Mouse (Mus musculus): Measurements from ENCODE around the gene Moxd1. TPM values are rescaled to one million over a fixed set of nuclear protein-coding genes. Genes with fewer than 3 reads are reported as not detected.

Gene Moxd1
- polyA plus RNA-seq, 1 experiment from 2014 or later: 18.2 TPM

DNA sequence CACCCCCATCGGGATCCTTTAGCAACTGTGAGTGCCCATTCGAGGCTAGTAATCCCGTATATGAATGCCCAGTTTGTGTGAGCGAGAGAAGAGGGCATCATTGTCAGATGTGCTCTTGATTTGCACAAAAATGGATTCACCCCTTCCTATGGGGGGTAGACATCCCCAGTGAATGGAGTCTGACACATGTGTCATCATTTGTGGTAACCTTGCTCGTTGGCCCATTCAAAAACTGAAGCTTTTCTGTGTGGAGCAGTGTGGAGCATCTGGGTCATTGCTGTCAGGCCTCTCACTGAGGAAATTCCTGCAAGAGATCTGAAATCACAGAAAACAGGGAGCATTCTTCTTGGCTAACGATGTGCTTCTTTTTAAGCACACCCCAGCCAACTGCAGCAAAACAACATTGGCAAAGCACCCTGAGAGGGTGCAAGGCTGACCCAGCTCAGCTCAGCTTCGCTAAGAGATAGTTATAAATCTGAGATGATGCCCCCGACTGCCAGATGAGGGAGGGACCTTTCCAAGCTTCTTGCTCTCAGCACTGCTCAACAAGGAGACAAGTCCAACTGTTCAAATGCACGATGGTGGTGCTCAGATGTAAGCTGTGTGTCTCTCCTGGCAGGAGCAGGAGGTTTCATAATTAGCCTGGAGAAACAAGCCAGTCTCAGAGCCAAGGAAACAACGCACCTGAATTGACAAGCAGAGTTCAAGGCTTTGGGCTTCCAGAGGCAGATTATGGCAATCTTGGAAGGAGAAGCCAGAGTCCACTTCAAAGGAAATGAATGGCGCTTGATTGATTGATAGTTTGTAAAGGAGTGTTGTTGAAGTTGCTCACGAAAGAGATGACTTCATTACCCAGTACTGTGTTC lies 5.2 kb downstream of the Moxd1 start:
- no peak overlapping the region for H3K4me2 ChIP-seq
- peaks cover 7% of the 10 kb centered on the region for H3K4me1 ChIP-seq
- no peaks in the 10 kb centered on the region for H3K9me3 ChIP-seq
- H3K36me3 ChIP-seq: no peaks in the 10 kb centered on the region
- H3K9ac ChIP-seq: no peak overlapping the region
- no peak for ATAC-seq (ENCODE audit: insufficient number of reproducible peaks, low FRiP score, low TSS enrichment, low read depth)
- no peak overlapping the region for H3K27ac ChIP-seq
- no peak overlapping the region for H3K4me3 ChIP-seq
- H3K27me3 ChIP-seq: peaks cover 7% of the 10 kb centered on the region; the same call in 1 of the 2 replicates
- 61% methylated on average over 12 of the region's 12 CpGs for WGBS

DNA sequence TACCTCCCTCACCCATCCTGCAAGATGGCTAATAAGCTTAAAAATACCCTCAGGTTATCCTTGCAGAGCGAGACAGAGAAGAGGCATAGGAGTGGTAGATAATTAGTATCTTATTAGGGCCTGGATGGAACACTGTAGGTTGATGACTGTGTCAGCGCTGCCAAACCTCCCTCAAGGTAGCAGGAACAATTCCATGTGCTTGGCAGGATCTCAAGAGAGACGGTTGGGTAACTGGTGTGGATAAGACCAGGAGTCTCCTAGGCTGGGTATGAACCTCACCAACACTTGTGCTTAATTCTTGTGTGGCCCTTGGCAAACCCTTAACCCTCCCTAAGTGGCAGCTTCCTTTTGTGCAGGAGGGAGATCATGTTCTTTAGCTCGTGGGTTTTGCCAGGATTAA lies 9.0 kb downstream of the Moxd1 start:
- Histone ChIP-seq H3K4me1 (peaks cover 13% of the 10 kb centered on the region), H3K4me3 (no peak overlapping the region), H3K27ac (no peak overlapping the region), H3K9me3 (no peaks in the 10 kb centered on the region), H3K27me3 (no peaks in the 10 kb centered on the region), H3K4me2 (no peak overlapping the region), H3K36me3 (no peaks in the 10 kb centered on the region), H3K9ac (no peak overlapping the region)
- WGBS: 48% methylated on average over 4 of the region's 4 CpGs
- no peak for ATAC-seq (ENCODE audit: insufficient number of reproducible peaks, low FRiP score, low TSS enrichment, low read depth)

DNA sequence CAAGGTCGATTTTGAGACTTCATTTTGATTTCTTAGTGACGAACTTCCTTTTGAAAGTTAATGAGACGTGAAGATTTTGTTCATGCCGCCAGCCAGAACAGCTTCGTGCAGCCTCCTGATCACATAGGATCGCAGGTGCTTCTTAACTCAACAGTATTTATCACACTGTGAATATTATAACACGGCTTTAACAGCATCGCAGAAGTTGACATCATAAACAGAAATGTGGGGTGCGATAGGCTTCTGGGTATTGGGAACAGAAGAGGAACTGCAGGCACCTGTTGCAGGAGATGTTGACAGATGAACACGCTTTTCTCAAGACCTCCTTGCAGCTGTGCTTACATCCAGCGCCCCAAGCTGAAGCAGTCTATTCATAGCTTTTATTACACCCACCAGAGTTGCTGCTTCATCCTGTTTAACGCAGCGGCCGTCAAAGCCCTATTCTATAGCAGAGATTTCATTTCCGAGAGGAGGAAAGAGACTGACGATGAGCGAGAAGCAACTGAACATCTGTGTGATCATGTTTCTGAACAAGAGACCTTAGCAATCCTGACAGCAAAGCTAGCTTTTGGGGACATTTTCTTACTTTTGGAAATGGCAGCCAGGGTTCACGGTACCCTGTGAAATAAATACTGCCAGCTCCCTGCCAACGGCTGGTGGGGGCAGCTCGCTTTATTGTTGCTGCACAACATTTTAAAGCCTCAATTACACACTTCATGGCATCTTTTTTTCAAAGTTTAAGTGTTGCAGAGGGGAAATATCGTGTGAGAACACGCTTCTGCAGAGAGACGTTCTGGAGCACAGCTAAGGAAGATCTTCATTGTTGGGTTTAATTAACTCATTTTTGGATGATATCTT lies 12.3 kb downstream of the Moxd1 start:
- Histone ChIP-seq H3K4me2 (peak overlapping the region; percentile 19; the same call in 1 of the 2 replicates), H3K27me3 (no peaks in the 10 kb centered on the region), H3K9ac (no peak overlapping the region), H3K9me3 (no peaks in the 10 kb centered on the region), H3K36me3 (no peaks in the 10 kb centered on the region), H3K4me1 (peaks cover 13% of the 10 kb centered on the region), H3K27ac (no peak overlapping the region), H3K4me3 (peak overlapping the region; percentile 6; the same call in 1 of the 2 replicates)
- WGBS: 30% methylated on average over 23 of the region's 23 CpGs
- ATAC-seq (ENCODE audit: insufficient number of reproducible peaks, low FRiP score, low TSS enrichment, low read depth): no peak

DNA sequence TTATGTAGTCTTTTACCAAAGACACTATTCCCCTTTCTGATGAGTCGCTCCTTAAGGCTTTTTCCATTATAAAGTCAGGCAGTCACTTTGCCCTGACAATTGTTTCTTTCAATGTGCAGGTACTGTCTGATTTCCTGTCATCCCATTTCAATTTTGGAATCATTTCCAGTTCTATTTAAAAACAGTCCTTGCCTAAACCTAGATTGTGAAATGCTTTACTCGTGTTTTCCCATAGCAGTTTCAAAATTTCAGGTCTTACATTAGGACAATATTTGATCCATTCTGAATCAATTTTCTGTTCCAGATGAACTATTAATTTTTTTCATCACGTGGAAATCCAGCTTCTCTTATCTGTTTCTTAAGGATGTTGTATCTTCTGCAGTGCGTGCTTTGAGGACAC lies 23.5 kb downstream of the Moxd1 start:
- Histone ChIP-seq H3K9me3 (no peaks in the 10 kb centered on the region), H3K27me3 (no peaks in the 10 kb centered on the region), H3K4me3 (no peak overlapping the region), H3K4me2 (no peak overlapping the region), H3K9ac (no peak overlapping the region), H3K4me1 (no peaks in the 10 kb centered on the region), H3K36me3 (no peaks in the 10 kb centered on the region), H3K27ac (no peak overlapping the region)
- WGBS: 79% methylated on average over 4 of the region's 4 CpGs
- no peak for ATAC-seq (ENCODE audit: insufficient number of reproducible peaks, low FRiP score, low TSS enrichment, low read depth)

DNA sequence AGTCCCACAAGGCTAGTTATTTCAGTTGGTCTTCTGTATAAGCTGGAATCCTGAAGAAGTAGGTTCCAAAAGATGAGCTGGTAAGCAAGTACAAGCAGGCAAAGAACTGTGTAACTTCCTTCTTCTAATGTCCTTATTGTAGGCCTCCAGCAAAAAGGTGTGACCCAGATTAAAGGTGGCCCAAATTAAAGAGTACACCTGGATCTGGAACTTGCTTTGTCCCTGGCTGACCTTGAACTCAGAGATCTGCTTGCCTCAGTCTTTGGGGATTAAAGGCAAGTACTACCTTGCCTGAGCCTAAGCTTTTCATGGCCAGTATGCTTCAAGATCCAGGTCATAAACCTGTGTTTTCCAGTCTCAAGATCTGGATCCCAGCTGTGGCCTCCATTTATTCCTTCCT lies 24.8 kb downstream of the Moxd1 start:
- H3K36me3 ChIP-seq: no peaks in the 10 kb centered on the region
- no peaks in the 10 kb centered on the region for H3K27me3 ChIP-seq
- H3K4me1 ChIP-seq: no peaks in the 10 kb centered on the region
- ATAC-seq (ENCODE audit: insufficient number of reproducible peaks, low FRiP score, low TSS enrichment, low read depth): no peak
- no peak overlapping the region for H3K4me2 ChIP-seq
- no peak overlapping the region for H3K4me3 ChIP-seq
- no peak overlapping the region for H3K9ac ChIP-seq
- H3K9me3 ChIP-seq: no peaks in the 10 kb centered on the region
- no peak overlapping the region for H3K27ac ChIP-seq

DNA sequence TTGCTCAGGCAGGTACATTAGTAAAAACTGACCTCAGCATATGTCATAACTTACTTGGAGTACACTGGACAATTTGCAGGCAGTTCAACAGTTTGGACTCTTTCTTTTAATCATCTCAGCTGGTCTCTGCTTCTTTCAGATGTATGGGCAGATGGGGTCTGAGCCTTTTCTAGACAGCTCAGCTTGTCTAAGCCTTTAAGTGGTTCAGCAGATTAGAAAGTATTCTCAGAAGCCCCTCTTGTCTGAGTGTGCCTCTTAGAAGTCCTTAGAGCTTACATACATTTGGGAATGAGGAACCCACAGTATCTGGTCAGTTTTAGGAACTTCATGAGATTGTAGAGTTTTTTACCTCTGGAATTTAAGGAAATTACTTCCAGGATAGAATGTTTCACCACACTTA lies 28.3 kb downstream of the Moxd1 start:
- ATAC-seq (ENCODE audit: insufficient number of reproducible peaks, low FRiP score, low TSS enrichment, low read depth): no peak
- Histone ChIP-seq H3K4me1 (no peaks in the 10 kb centered on the region), H3K4me3 (no peak overlapping the region), H3K9me3 (no peaks in the 10 kb centered on the region), H3K36me3 (no peaks in the 10 kb centered on the region), H3K9ac (no peak overlapping the region), H3K27ac (no peak overlapping the region), H3K27me3 (no peaks in the 10 kb centered on the region), H3K4me2 (no peak overlapping the region)

DNA sequence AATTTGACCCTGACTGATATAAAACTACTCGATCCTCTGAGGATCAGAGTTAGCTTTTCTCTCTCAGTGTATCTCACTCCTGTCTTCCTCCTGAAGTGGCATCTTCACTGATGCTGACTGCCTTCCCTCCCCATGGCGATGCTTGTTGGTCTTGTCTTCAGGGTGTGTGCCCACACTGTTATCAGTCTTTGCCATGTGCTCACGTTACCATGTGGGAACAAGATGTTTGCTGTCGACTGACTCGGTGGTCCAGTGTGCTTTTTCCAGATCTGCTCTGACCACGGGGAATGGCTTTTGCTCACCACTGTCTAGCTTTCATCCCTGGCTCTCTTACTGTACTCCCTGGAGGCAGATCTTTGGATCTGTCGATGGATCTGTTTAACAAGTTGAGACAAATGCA lies 34.8 kb downstream of the Moxd1 start:
- no peak overlapping the region for H3K27ac ChIP-seq
- no peaks in the 10 kb centered on the region for H3K27me3 ChIP-seq
- H3K9me3 ChIP-seq: no peaks in the 10 kb centered on the region
- no peak overlapping the region for H3K4me3 ChIP-seq
- H3K9ac ChIP-seq: no peak overlapping the region
- ATAC-seq (ENCODE audit: insufficient number of reproducible peaks, low FRiP score, low TSS enrichment, low read depth): no peak
- peaks cover 6% of the 10 kb centered on the region; the same call in 1 of the 2 replicates for H3K4me1 ChIP-seq
- H3K36me3 ChIP-seq: no peaks in the 10 kb centered on the region
- 50% methylated on average over 7 of the region's 7 CpGs for WGBS
- H3K4me2 ChIP-seq: no peak overlapping the region

DNA sequence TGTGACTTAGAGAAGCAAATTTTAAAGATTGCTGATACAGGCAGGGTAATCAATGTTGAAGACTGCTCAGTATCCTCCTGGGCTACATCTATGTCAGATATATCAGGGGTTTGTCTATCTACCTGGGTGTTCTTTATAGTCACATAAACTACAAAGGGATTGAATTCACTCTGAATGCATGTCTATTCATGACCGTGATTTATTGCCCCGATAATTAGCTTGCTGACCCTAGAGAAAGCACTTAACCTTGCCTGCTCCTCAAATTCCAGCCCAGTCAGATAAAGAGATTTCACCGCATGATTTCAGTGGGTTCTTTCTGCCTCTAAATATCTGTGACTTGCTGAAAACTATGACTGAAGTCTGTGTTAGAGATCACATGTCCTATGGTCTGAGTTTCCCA lies 35.6 kb downstream of the Moxd1 start:
- no peak for ATAC-seq (ENCODE audit: insufficient number of reproducible peaks, low FRiP score, low TSS enrichment, low read depth)
- no peaks in the 10 kb centered on the region for H3K27me3 ChIP-seq
- 41% methylated on average over 3 of the region's 3 CpGs for WGBS
- no peaks in the 10 kb centered on the region for H3K9me3 ChIP-seq
- H3K36me3 ChIP-seq: no peaks in the 10 kb centered on the region
- no peak overlapping the region for H3K27ac ChIP-seq
- H3K4me2 ChIP-seq: no peak overlapping the region
- H3K4me1 ChIP-seq: peaks cover 6% of the 10 kb centered on the region; the same call in 1 of the 2 replicates
- no peak overlapping the region for H3K9ac ChIP-seq
- H3K4me3 ChIP-seq: no peak overlapping the region

DNA sequence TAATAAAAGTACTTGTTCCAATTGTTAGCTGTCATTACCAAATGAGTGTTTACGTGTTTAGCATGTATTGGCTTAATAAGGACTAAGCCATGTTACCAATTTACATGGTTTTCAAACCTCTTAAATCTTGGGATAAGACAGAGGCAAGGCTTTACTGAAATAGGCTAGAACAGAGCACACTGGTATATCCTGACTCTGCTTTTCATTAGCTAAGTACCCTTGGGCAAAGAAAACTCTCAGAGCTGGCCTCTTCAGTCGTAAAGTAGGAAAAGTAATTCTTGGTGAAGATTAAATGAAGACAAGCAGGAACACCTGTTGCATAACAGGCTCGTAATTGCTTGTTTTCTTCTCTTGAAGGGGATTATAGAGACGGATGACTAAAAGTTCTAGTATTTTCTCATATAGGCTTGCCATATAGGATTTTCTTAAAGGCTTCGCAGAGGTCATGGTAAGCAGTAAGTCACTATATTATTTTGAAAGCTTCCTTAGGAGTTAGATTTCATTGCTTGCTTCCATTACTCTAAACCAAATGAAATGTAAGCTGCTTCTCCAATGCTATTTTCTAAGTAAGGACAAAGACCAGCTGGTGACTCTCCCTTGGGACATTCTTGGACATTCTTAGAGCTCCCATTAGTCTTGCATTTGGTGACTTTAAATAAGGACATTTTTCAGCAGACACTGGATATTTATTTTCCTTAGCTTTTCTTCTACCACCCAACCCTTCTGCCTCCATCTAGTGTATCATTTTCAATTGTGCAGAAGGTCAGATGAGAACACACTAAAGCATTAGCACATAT lies 36.7 kb downstream of the Moxd1 start:
- Histone ChIP-seq H3K4me2 (no peak overlapping the region), H3K9ac (no peak overlapping the region), H3K36me3 (no peaks in the 10 kb centered on the region), H3K27ac (no peak overlapping the region), H3K4me3 (no peak overlapping the region), H3K27me3 (no peaks in the 10 kb centered on the region), H3K4me1 (peaks cover 6% of the 10 kb centered on the region; the same call in 1 of the 2 replicates), H3K9me3 (no peaks in the 10 kb centered on the region)
- 24% methylated on average over 5 of the region's 5 CpGs for WGBS
- no peak for ATAC-seq (ENCODE audit: insufficient number of reproducible peaks, low FRiP score, low TSS enrichment, low read depth)

DNA sequence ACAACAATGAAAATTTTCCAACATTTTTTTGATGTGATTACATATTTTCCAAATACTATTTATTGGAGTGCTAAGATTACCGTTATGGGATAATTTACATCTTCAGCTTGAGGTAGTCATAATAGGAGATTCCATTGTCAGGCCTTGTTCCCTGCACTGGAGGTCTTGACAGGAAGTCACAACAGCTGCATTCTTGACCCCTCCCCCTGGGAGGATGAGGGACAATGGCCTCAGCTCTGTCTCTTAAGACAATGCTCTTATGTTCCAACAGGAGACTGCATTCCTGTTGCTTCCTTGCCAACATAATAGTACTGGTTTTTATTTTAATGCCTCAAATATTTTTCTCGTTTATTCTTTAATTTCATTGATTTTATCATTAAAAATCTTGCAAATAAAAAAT lies 44.2 kb downstream of the Moxd1 start:
- whole genome bisulfite sequencing: 66% methylated on average over 2 of the region's 2 CpGs
- ATAC-seq (ENCODE audit: insufficient number of reproducible peaks, low FRiP score, low TSS enrichment, low read depth): no peak
- Histone ChIP-seq H3K4me1 (no peaks in the 10 kb centered on the region), H3K9ac (no peak overlapping the region), H3K36me3 (no peaks in the 10 kb centered on the region), H3K4me2 (no peak overlapping the region), H3K27ac (no peak overlapping the region), H3K9me3 (no peaks in the 10 kb centered on the region), H3K4me3 (no peak overlapping the region), H3K27me3 (no peaks in the 10 kb centered on the region)

DNA sequence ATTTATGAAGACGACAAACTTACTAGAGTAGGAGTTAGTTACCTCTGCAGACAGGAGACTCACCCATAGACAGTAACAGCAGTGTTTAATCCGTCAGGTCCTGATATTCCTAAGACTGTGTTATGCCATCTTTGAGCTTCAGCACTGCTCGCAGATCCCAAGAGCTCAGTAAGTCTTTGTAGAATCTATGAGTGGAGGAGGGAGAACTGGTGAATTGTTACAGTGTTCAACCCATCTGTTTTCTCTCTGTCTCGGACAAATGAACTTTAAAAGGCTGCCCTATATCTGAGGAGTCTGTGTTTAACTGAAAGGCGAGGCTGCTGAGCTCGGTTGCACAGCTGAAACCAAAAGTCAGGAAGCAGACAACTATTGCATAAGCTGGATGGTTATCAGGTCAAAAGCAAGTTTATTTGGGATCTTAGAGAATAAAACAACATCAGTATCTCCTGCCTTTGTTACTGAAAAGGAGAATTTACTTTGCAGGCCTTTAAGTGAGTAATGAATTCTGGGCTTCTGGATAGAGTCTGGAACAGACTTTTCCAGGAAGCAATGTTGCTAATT lies 47.8 kb downstream of the Moxd1 start:
- WGBS: 48% methylated on average over 6 of the region's 6 CpGs
- Histone ChIP-seq H3K4me3 (no peak overlapping the region), H3K27me3 (no peaks in the 10 kb centered on the region), H3K9me3 (no peaks in the 10 kb centered on the region), H3K4me2 (no peak overlapping the region), H3K27ac (no peak overlapping the region; the same call in 1 of the 2 replicates), H3K36me3 (no peaks in the 10 kb centered on the region), H3K4me1 (no peaks in the 10 kb centered on the region), H3K9ac (no peak overlapping the region)
- no peak for ATAC-seq (ENCODE audit: insufficient number of reproducible peaks, low FRiP score, low TSS enrichment, low read depth)
